Mouse (Mus musculus) CD4-positive, CD25-positive, alpha-beta regulatory T cell, adult 9 weeks (primary cell): ENCODE measurements around the gene Rnf222. TPM values are rescaled to one million over a fixed set of nuclear protein-coding genes. Genes with fewer than 3 reads are reported as not detected.

Source experiments
- polyA plus RNA-seq: library from polyadenylated mRNA; unstranded; fragments of 100-300 nt; shearing (Covaris generic); gene quantifications from one replicate; pipeline ENCODE4 v1.2.1, GENCODE M21; 2017

Gene Rnf222
- polyA plus RNA-seq: not detected

GRCm38 (mm10) chr11:68888253-68888652 lies at the start of gene Rnf222:
TSS of gene Rnf222 (plus strand) at chr11:68888553.

GRCm38 (mm10) chr11:68871748-68872147 lies 16.6 kb upstream of the Rnf222 start, which contains the start of gene Ndel1:
TSS of gene Ndel1 (minus strand) at chr11:68871858.

GRCm38 (mm10) chr11:68901351-68902046 lies 13.1 kb downstream of the Rnf222 start, which contains the start of gene Rpl26:
TSS of gene Rpl26 (plus strand) at chr11:68901583.

GRCm38 (mm10) chr11:68926981-68927380 lies 38.6 kb downstream of the Rnf222 start, which contains the start of gene Odf4:
TSS of gene Odf4 (minus strand) at chr11:68927081.

Other genes starting within 250 kb of the Rnf222 start
- 1.8 TPM for gene Myh10, start 197.0 kb upstream of the Rnf222 start, polyA plus RNA-seq
- gene Ndel1, start 16.7 kb upstream of the Rnf222 start, polyA plus RNA-seq: 71.3 TPM
- gene Rpl26, start 13.0 kb downstream of the Rnf222 start, polyA plus RNA-seq: 1,177 TPM
- not detected for gene Odf4, start 38.5 kb downstream of the Rnf222 start, polyA plus RNA-seq
- 0.19 TPM for gene Arhgef15, start 68.9 kb downstream of the Rnf222 start, polyA plus RNA-seq
- gene Slc25a35, start 79.6 kb downstream of the Rnf222 start, polyA plus RNA-seq: 13.3 TPM
- gene Rangrf, start 86.6 kb downstream of the Rnf222 start, polyA plus RNA-seq: 29.9 TPM
- gene Pfas, start 119.9 kb downstream of the Rnf222 start, polyA plus RNA-seq: 5.6 TPM
- 23.3 TPM for gene Ctc1, start 127.4 kb downstream of the Rnf222 start, polyA plus RNA-seq
- 6.8 TPM for gene Aurkb, start 157.1 kb downstream of the Rnf222 start, polyA plus RNA-seq
- 4.2 TPM for gene Borcs6, start 171.2 kb downstream of the Rnf222 start, polyA plus RNA-seq
- gene Tmem107, start 182.3 kb downstream of the Rnf222 start, polyA plus RNA-seq: 3.3 TPM
- gene Vamp2, start 199.9 kb downstream of the Rnf222 start, polyA plus RNA-seq: 36.7 TPM
- gene Per1, start 206.7 kb downstream of the Rnf222 start, polyA plus RNA-seq: 14.7 TPM
- not detected for gene Hes7, start 231.9 kb downstream of the Rnf222 start, polyA plus RNA-seq
- gene 9130213A22Rik, start 234.0 kb downstream of the Rnf222 start, polyA plus RNA-seq: not detected
- gene Aloxe3, start 237.3 kb downstream of the Rnf222 start, polyA plus RNA-seq: 0.46 TPM